Mouse (Mus musculus) liver, adult 2 months (tissue): ENCODE results near the gene Ndufv1. TPM values are rescaled to one million over a fixed set of nuclear protein-coding genes. Genes with fewer than 3 reads are reported as not detected.

Experiments used
- DNase-seq: peaks from one replicate; pipeline ENCODE4 v3.0.0-alpha.2; 2011; ENCODE audit warnings: low read depth, low spot score; ENCODE audit errors: extremely low read depth
- H3K27ac ChIP-seq: fragments of 200-500 bp; replicated peaks from 2 replicates; pipeline ENCODE4 v1.5.1; 2012; ENCODE audit warnings: low read depth, mild to moderate bottlenecking, control low read depth, inconsistent platforms, low read length; ENCODE audit not compliant: insufficient read depth
- H3K27me3 ChIP-seq: fragments of 200-500 bp; 2 replicates; pipeline ENCODE4 v1.6.1; 2012; ENCODE audit warnings: mild to moderate bottlenecking, moderate library complexity, low read length, inconsistent platforms; ENCODE audit not compliant: control insufficient read depth, insufficient read depth
- H3K36me3 ChIP-seq: fragments of 200-500 bp; 2 replicates; pipeline ENCODE4 v1.6.1; 2012; ENCODE audit warnings: low read length, inconsistent platforms; ENCODE audit not compliant: control insufficient read depth, insufficient read depth
- H3K4me1 ChIP-seq: fragments of 200-500 bp; 2 replicates; pipeline ENCODE4 v1.6.1; 2011; ENCODE audit warnings: low read length; ENCODE audit not compliant: control insufficient read depth, insufficient read depth
- H3K4me3 ChIP-seq: fragments of 200-500 bp; 2 replicates; pipeline ENCODE4 v1.5.1; 2011; ENCODE audit warnings: low read depth, mild to moderate bottlenecking, control low read depth, low read length, moderate library complexity; ENCODE audit not compliant: insufficient read depth
- H3K79me2 ChIP-seq: fragments of 200-500 bp; 2 replicates; pipeline ENCODE4 v1.6.1; 2012; ENCODE audit warnings: inconsistent platforms, mild to moderate bottlenecking, low read length, moderate library complexity; ENCODE audit not compliant: control insufficient read depth, insufficient read depth
- H3K9ac ChIP-seq: fragments of 200-500 bp; 2 replicates; pipeline ENCODE4 v1.6.1; 2012; ENCODE audit warnings: low read depth, mild to moderate bottlenecking, control low read depth, inconsistent platforms, low read length
- CTCF ChIP-seq: fragments of 200-500 bp; IDR thresholded peaks from 2 replicates; pipeline ENCODE4 v1.5.1; 2011; ENCODE audit warnings: low read depth, low read length, control low read depth
- POLR2A ChIP-seq: fragments of 200-500 bp; IDR thresholded peaks from 2 replicates; pipeline ENCODE4 v1.6.1; 2011; ENCODE audit warnings: low read length, control low read depth; ENCODE audit not compliant: insufficient read depth; ENCODE audit errors: extremely low read depth
- WGBS: fragments of 180-500 bp; shearing (Covaris S2); methylation state at CpG from one replicate; pipeline ENCODE4 v1.1.7; 2018; 5-methylcytosine and 5-hydroxymethylcytosine counted together
- polyA plus RNA-seq: library from polyadenylated mRNA; depleted of rRNA; stranded (reverse); fragments of >200 nt; gene quantifications from 2 replicates; pipeline ENCODE4 v1.2.3, GENCODE M21; 2012
- total RNA-seq: library from RNA; depleted of rRNA; stranded (reverse); fragments of >200 nt; gene quantifications from 2 replicates; pipeline ENCODE4 v1.2.3, GENCODE M21; 2014

Ndufv1 gene
- total and polyA plus RNA-seq, 2 experiments, result 189 to 239 TPM

DNA sequence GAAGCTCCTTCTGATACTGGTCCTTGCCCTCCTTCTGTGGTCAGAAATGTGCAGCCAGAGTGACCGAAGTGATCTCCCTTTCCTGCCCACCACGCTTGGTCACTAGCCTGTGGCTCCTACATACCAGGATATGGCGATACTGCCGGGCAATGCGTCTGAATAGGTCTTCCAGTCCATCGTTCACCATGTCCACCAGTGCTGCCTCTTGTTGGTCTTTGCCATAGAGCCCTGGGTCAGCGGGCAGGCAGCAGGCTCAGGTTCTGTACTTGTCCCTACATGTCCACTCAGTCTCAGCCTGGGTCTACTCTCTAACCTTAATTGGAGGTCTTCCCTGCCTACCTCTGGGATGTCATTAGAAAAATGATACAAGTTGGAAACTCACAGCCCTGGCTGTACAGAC is 45.4 kb upstream of the Ndufv1 start:
- Histone ChIP-seq H3K4me1 (peaks cover 28% of the 10 kb centered on the region), H3K4me3 (no peak overlapping the region), H3K27ac (peak overlapping the region; percentile 71; the same call in 1 of the 2 replicates), H3K36me3 (no peaks in the 10 kb centered on the region), H3K79me2 (no peaks in the 10 kb centered on the region), H3K9ac (no peak overlapping the region), H3K27me3 (no peaks in the 10 kb centered on the region)
- DNase-seq, result no peak
- 96% methylated on average over 7 of the region's 7 CpGs for WGBS
- no peak for TF ChIP-seq CTCF
- TF ChIP-seq POLR2A, result no peak

DNA sequence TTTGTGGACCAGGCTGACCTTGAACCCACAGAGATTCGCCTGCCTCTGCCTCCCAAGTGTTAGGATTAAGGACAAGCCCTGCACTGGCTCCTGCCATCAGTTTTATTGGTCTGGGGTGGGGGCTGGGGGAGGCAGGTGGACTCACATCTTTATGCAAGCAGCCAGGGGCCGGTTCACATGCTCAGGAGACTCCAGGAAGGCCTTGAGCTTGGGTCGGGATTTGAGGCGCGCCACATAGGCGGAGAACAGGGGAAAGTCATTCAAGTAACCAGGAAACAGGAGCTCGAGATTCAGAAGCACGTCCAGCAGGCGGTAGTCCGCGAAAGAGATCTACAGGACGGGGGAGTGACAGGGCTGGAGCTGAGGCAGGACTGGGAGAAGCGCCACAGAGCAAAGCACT is 44.8 kb upstream of the Ndufv1 start:
- no peak overlapping the region for H3K4me3 ChIP-seq
- no peaks in the 10 kb centered on the region for H3K36me3 ChIP-seq
- 86% methylated on average over 13 of the region's 13 CpGs for WGBS
- no peaks in the 10 kb centered on the region for H3K27me3 ChIP-seq
- no peaks in the 10 kb centered on the region for H3K79me2 ChIP-seq
- H3K9ac ChIP-seq, result no peak overlapping the region
- no peak for DNase-seq
- TF ChIP-seq CTCF, result no peak
- TF ChIP-seq POLR2A, result no peak
- peaks cover 28% of the 10 kb centered on the region for H3K4me1 ChIP-seq
- peak overlapping the region; percentile 98 for H3K27ac ChIP-seq

DNA sequence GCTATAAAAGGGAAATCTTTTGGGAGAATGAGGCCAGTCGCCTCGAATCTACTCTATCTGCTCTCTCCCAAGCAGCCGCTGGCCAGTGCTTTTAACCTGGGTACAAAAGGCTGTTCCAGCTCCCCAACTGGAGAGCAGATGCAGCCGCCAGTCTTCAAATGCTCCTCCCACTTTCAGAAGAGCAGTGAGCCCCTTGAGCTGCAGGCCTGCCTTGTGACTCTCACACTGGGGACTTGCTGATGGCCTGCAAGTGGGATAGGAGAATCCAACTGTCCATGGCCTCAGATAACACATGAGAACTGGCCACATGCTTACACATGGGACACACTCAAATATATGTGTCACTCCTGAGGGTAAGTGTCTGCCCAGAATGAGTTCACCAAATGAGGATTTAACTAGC is 44.1 kb upstream of the Ndufv1 start:
- H3K27me3 ChIP-seq, result no peaks in the 10 kb centered on the region
- H3K27ac ChIP-seq, result peak overlapping the region; percentile 98
- no peak for DNase-seq
- no peak overlapping the region for H3K4me3 ChIP-seq
- H3K36me3 ChIP-seq, result no peaks in the 10 kb centered on the region
- H3K9ac ChIP-seq, result 0 out of 2 replicates have a peak overlapping the region, but pooled peaks have one; percentile 4
- no peaks in the 10 kb centered on the region for H3K79me2 ChIP-seq
- WGBS, result 21% methylated on average over 4 of the region's 4 CpGs
- no peak for TF ChIP-seq CTCF
- no peak for TF ChIP-seq POLR2A
- peaks cover 28% of the 10 kb centered on the region for H3K4me1 ChIP-seq

DNA sequence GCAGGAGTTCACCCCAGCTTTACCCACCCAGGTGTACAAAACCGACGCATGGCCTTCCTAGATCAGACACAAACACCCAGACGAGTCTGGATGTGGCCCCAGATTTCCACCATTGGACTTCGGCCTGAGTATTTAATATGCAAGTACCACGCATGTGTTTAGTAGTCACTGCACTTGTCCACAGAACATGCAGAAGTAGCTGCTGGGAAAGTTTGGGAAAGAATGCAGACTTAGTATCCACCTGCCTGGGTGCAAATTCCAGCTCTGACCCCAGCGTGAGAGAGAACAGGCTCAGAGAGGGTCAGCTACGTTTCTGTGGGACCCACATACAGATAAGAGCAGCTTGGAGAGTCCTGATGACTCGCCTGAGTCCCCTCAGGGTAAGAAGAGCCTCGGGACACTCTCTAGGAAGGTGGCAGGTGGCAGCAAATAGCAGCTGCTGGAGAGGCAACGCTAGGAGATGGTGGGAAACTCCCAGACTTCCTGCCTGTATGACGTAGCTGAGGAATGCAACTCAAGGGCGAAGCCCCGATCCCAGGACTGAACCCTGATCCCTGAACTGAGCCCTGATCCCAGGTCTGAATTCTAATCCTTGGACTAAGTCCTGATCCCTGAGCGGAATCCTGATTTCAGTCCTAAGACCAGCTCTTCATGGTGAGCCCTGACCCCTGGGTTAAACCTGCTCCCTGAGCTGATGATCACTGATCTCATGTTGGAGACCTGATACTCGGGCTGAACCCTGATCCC is 43.5 kb upstream of the Ndufv1 start:
- peak overlapping the region; percentile 98 for H3K27ac ChIP-seq
- H3K9ac ChIP-seq, result peak overlapping the region; percentile 60
- H3K36me3 ChIP-seq, result no peaks in the 10 kb centered on the region
- H3K4me1 ChIP-seq, result peaks cover 28% of the 10 kb centered on the region
- no peak for TF ChIP-seq POLR2A
- no peak for TF ChIP-seq CTCF
- WGBS, result 17% methylated on average over 15 of the region's 15 CpGs
- DNase-seq, result peak; percentile 87
- no peaks in the 10 kb centered on the region for H3K27me3 ChIP-seq
- H3K79me2 ChIP-seq, result no peaks in the 10 kb centered on the region
- H3K4me3 ChIP-seq, result no peak overlapping the region

GRCm38 (mm10) chr19:4055216-4055946 is 42.8 kb upstream of the Ndufv1 start:
- Histone ChIP-seq H3K9ac (peak overlapping the region; percentile 60), H3K36me3 (no peaks in the 10 kb centered on the region), H3K79me2 (no peaks in the 10 kb centered on the region), H3K27ac (peak overlapping the region; percentile 98), H3K27me3 (no peaks in the 10 kb centered on the region), H3K4me1 (peaks cover 28% of the 10 kb centered on the region), H3K4me3 (no peak overlapping the region)
- TF ChIP-seq CTCF (no peak), POLR2A (0 out of 2 replicates have a peak, but pooled peaks have one; percentile 16)
- peak; percentile 90 for DNase-seq
- WGBS, result 24% methylated on average over 8 of the region's 8 CpGs

DNA sequence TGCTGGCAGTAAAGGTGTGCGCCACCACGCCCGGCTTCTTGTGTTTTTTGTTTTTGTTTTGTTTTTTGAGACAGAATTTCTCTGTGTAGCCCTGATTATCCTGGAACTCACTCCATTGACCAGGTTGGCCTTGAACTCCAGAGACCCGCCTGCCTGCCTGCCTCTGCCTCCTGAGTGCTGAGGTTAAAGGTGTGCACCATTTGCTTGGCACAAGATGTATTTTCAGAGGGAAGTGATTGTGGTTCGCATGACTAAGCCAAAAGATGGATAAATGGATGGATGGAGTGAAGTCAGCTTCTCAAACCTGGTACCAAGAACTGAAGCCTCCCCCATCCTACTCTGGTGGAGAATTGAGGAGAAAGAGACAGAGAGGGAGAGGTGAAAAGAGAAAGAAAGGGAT is 42.0 kb upstream of the Ndufv1 start:
- Histone ChIP-seq H3K4me1 (peaks cover 28% of the 10 kb centered on the region), H3K27ac (peak overlapping the region; percentile 98), H3K79me2 (no peaks in the 10 kb centered on the region), H3K4me3 (no peak overlapping the region), H3K27me3 (no peaks in the 10 kb centered on the region), H3K9ac (no peak overlapping the region), H3K36me3 (no peaks in the 10 kb centered on the region)
- 29% methylated on average over 5 of the region's 5 CpGs for WGBS
- TF ChIP-seq CTCF (no peak), POLR2A (no peak)
- DNase-seq, result peak; percentile 75
